Mouse (Mus musculus) embryonic facial prominence, embryonic 12.5 days (tissue): Measurements from ENCODE around the gene Cplx2. TPM values are rescaled to one million over a fixed set of nuclear protein-coding genes. Genes with fewer than 3 reads are reported as not detected.

Experiments used
- ATAC-seq: fragments of 200-750 bp; cut with Nextera tagmentation; 2 replicates; pipeline ENCODE4 v1.8.0; 2017; ENCODE audit not compliant: insufficient number of reproducible peaks, insufficient read depth, low FRiP score, low TSS enrichment
- H3K27ac ChIP-seq: fragments of 300-500 bp; sonication (generic); 2 replicates; pipeline ENCODE4 v1.5.1; 2016; ENCODE audit warnings: mild to moderate bottlenecking
- H3K27me3 ChIP-seq: fragments of 300-500 bp; sonication (generic); 2 replicates; pipeline ENCODE4 v1.6.1; 2016; ENCODE audit warnings: mild to moderate bottlenecking, moderate library complexity
- H3K36me3 ChIP-seq: fragments of 300-500 bp; sonication (generic); 2 replicates; pipeline ENCODE4 v1.6.1; 2016; ENCODE audit warnings: mild to moderate bottlenecking
- H3K4me1 ChIP-seq: fragments of 300-500 bp; sonication (generic); 2 replicates; pipeline ENCODE4 v1.6.1; 2016
- H3K4me2 ChIP-seq: fragments of 300-500 bp; sonication (generic); replicated peaks from 2 replicates; pipeline ENCODE4 v1.6.1; 2016; ENCODE audit warnings: mild to moderate bottlenecking, moderate library complexity
- H3K4me3 ChIP-seq: fragments of 300-500 bp; sonication (generic); 2 replicates; pipeline ENCODE4 v1.5.1; 2016; ENCODE audit warnings: mild to moderate bottlenecking
- H3K9ac ChIP-seq: fragments of 300-500 bp; sonication (generic); 2 replicates; pipeline ENCODE4 v1.6.1; 2016; ENCODE audit warnings: mild to moderate bottlenecking, moderate library complexity
- H3K9me3 ChIP-seq: fragments of 300-500 bp; sonication (generic); 2 replicates; pipeline ENCODE4 v1.6.1; 2016; ENCODE audit warnings: mild to moderate bottlenecking, moderate library complexity
- WGBS: fragments of 180-500 bp; shearing (Covaris S2); methylation state at CpG from one replicate; pipeline ENCODE4 v1.1.7; 2016; 5-methylcytosine and 5-hydroxymethylcytosine counted together
- polyA plus RNA-seq: library from polyadenylated mRNA; unstranded; fragments of >200 nt; fragmentation: Nextera tagmentation; extraction: Ambion mirVana; gene quantifications from 2 replicates; pipeline ENCODE4 v1.2.1, GENCODE M21; 2016

The Cplx2 gene
- 8.3 and 8.4 TPM in 2 replicates for polyA plus RNA-seq

- Histone ChIP-seq H3K4me2 (peak within 1 kb of the TSS; percentile 61), H3K36me3 (no peaks in the 10 kb centered on the region), H3K9ac (no peak within 1 kb of the TSS), H3K4me3 (peak within 1 kb of the TSS; percentile 25), H3K4me1 (peaks cover 31% of the 10 kb centered on the region), H3K27ac (peak within 1 kb of the TSS; percentile 72), H3K9me3 (no peaks in the 10 kb centered on the region), H3K27me3 (peaks cover 24% of the 10 kb centered on the region)
- ATAC-seq, result no peak
- 2% methylated on average over 7 of the region's 7 CpGs for WGBS
Measured at GRCm38 (mm10) chr13:54371049-54371386, at the start of gene Cplx2. Cplx2 (plus strand) TSS chr13:54371349.

- Histone ChIP-seq H3K9me3 (no peaks in the 10 kb centered on the region), H3K27me3 (no peaks in the 10 kb centered on the region), H3K4me3 (no peak overlapping the region), H3K27ac (no peak overlapping the region), H3K9ac (no peak overlapping the region), H3K36me3 (no peaks in the 10 kb centered on the region), H3K4me2 (no peak overlapping the region), H3K4me1 (peaks cover 4% of the 10 kb centered on the region; the same call in 1 of the 2 replicates)
- 40% methylated on average over 19 of the region's 19 CpGs for WGBS
- ATAC-seq, result no peak
Measured at GRCm38 (mm10) chr13:54322396-54323306, 48.5 kb upstream of the Cplx2 start.

GRCm38 (mm10) chr13:54323307-54324165, 47.6 kb upstream of the Cplx2 start:
- H3K36me3 ChIP-seq, result no peaks in the 10 kb centered on the region
- no peak overlapping the region for H3K4me2 ChIP-seq
- H3K27ac ChIP-seq, result no peak overlapping the region
- H3K9me3 ChIP-seq, result no peaks in the 10 kb centered on the region
- H3K4me3 ChIP-seq, result no peak overlapping the region
- H3K27me3 ChIP-seq, result no peaks in the 10 kb centered on the region
- H3K4me1 ChIP-seq, result peaks cover 12% of the 10 kb centered on the region
- 76% methylated on average over 13 of the region's 13 CpGs for WGBS
- no peak overlapping the region for H3K9ac ChIP-seq
- ATAC-seq, result no peak

- peaks cover 17% of the 10 kb centered on the region for H3K4me1 ChIP-seq
- no peak for ATAC-seq
- no peak overlapping the region for H3K4me2 ChIP-seq
- H3K9me3 ChIP-seq, result no peaks in the 10 kb centered on the region
- H3K4me3 ChIP-seq, result no peak overlapping the region
- WGBS, result 75% methylated on average over 2 of the region's 2 CpGs
- H3K9ac ChIP-seq, result no peak overlapping the region
- H3K36me3 ChIP-seq, result no peaks in the 10 kb centered on the region
- no peak overlapping the region for H3K27ac ChIP-seq
- H3K27me3 ChIP-seq, result no peaks in the 10 kb centered on the region
Measured at GRCm38 (mm10) chr13:54324178-54324577, 47.0 kb upstream of the Cplx2 start.

GRCm38 (mm10) chr13:54325814-54326213, 45.3 kb upstream of the Cplx2 start:
- 65% methylated on average over 7 of the region's 7 CpGs for WGBS
- H3K4me3 ChIP-seq, result no peak overlapping the region
- H3K9ac ChIP-seq, result no peak overlapping the region
- no peak overlapping the region for H3K27ac ChIP-seq
- no peaks in the 10 kb centered on the region for H3K9me3 ChIP-seq
- no peaks in the 10 kb centered on the region for H3K27me3 ChIP-seq
- no peak for ATAC-seq
- H3K36me3 ChIP-seq, result no peaks in the 10 kb centered on the region
- H3K4me1 ChIP-seq, result peaks cover 24% of the 10 kb centered on the region
- no peak overlapping the region for H3K4me2 ChIP-seq

- Histone ChIP-seq H3K36me3 (no peaks in the 10 kb centered on the region), H3K9ac (no peak overlapping the region), H3K27me3 (no peaks in the 10 kb centered on the region), H3K4me1 (peaks cover 34% of the 10 kb centered on the region), H3K4me2 (no peak overlapping the region), H3K27ac (no peak overlapping the region), H3K9me3 (no peaks in the 10 kb centered on the region), H3K4me3 (no peak overlapping the region)
- WGBS, result 82% methylated on average over 6 of the region's 6 CpGs
- no peak for ATAC-seq
Measured at GRCm38 (mm10) chr13:54326686-54327447, 44.3 kb upstream of the Cplx2 start.

GRCm38 (mm10) chr13:54328029-54328428, 43.1 kb upstream of the Cplx2 start:
- Histone ChIP-seq H3K4me2 (no peak overlapping the region), H3K36me3 (no peaks in the 10 kb centered on the region), H3K9ac (no peak overlapping the region), H3K27ac (no peak overlapping the region), H3K9me3 (no peaks in the 10 kb centered on the region), H3K27me3 (no peaks in the 10 kb centered on the region), H3K4me3 (no peak overlapping the region), H3K4me1 (peaks cover 44% of the 10 kb centered on the region)
- no peak for ATAC-seq
- 88% methylated on average over 1 of the region's 1 CpGs for WGBS

GRCm38 (mm10) chr13:54328954-54329490, 42.1 kb upstream of the Cplx2 start:
- Histone ChIP-seq H3K9ac (no peak overlapping the region), H3K27ac (0 out of 2 replicates have a peak overlapping the region, but pooled peaks have one; percentile 2), H3K27me3 (no peaks in the 10 kb centered on the region), H3K4me2 (no peak overlapping the region), H3K4me3 (no peak overlapping the region), H3K36me3 (no peaks in the 10 kb centered on the region), H3K9me3 (no peaks in the 10 kb centered on the region), H3K4me1 (peaks cover 48% of the 10 kb centered on the region)
- no peak for ATAC-seq
- 48% methylated on average over 8 of the region's 8 CpGs for WGBS

- WGBS, result 46% methylated on average over 22 of the region's 22 CpGs
- H3K27ac ChIP-seq, result peak overlapping the region; percentile 80
- H3K9ac ChIP-seq, result no peak overlapping the region
- H3K4me1 ChIP-seq, result peaks cover 48% of the 10 kb centered on the region
- peak; percentile 85 for ATAC-seq
- H3K4me2 ChIP-seq, result no peak overlapping the region
- no peak overlapping the region for H3K4me3 ChIP-seq
- no peaks in the 10 kb centered on the region for H3K36me3 ChIP-seq
- no peaks in the 10 kb centered on the region for H3K9me3 ChIP-seq
- no peaks in the 10 kb centered on the region for H3K27me3 ChIP-seq
Measured at GRCm38 (mm10) chr13:54331825-54332675, 39.1 kb upstream of the Cplx2 start.

- Histone ChIP-seq H3K4me3 (no peak overlapping the region), H3K27me3 (no peaks in the 10 kb centered on the region), H3K4me2 (no peak overlapping the region), H3K27ac (peak overlapping the region; percentile 80), H3K4me1 (peaks cover 46% of the 10 kb centered on the region), H3K9ac (no peak overlapping the region), H3K9me3 (no peaks in the 10 kb centered on the region), H3K36me3 (no peaks in the 10 kb centered on the region)
- 34% methylated on average over 8 of the region's 8 CpGs for WGBS
- ATAC-seq, result no peak
Measured at GRCm38 (mm10) chr13:54332921-54333477, 38.1 kb upstream of the Cplx2 start.
